Mouse (Mus musculus) megakaryocyte, embryonic 14.5 days (primary cell): Measurements from ENCODE around the gene Flcn. TPM values are rescaled to one million over a fixed set of nuclear protein-coding genes. Genes with fewer than 3 reads are reported as not detected.

Source experiments
- H3K27me3 ChIP-seq: replicated peaks from 2 replicates; pipeline ENCODE3; 2012; ENCODE audit warnings: inconsistent platforms
- H3K36me3 ChIP-seq: replicated peaks from 2 replicates; pipeline ENCODE3; 2012; ENCODE audit warnings: low read length, inconsistent platforms, mixed read lengths
- H3K4me1 ChIP-seq: 2 replicates; pipeline ENCODE4 v1.6.1; 2012; ENCODE audit warnings: inconsistent platforms
- H3K4me3 ChIP-seq: replicated peaks from 2 replicates; pipeline ENCODE3; 2012; ENCODE audit warnings: moderate library complexity, mild to moderate bottlenecking, inconsistent platforms
- H3K9me3 ChIP-seq: 2 replicates; pipeline ENCODE4 v1.6.1; 2012; ENCODE audit warnings: inconsistent platforms
- FLI1 ChIP-seq: IDR thresholded peaks from 2 replicates; pipeline ENCODE4 v1.6.1; 2012; ENCODE audit warnings: low read length, inconsistent platforms, mixed read lengths
- GATA1 ChIP-seq: IDR thresholded peaks from 3 replicates; pipeline ENCODE4 v1.6.1; 2012; ENCODE audit warnings: mixed read lengths, low read length, inconsistent platforms, borderline replicate concordance
- polyA plus RNA-seq: library from polyadenylated mRNA; stranded (reverse); fragments of >175 nt; gene quantifications from 2 replicates; pipeline ENCODE4 v1.2.3, GENCODE M21; 2012; ENCODE audit warnings: low replicate concordance; ENCODE audit not compliant: insufficient read depth

Gene Flcn
- polyA plus RNA-seq, 1 experiment = 19.0 TPM

- H3K9me3 ChIP-seq = no peaks in the 10 kb centered on the region
- peaks cover 98% of the 10 kb centered on the region for H3K36me3 ChIP-seq
These were observed 11.8 kb upstream of the Flcn start for GRCm38 (mm10) chr11:59821625-59822024.

DNA sequence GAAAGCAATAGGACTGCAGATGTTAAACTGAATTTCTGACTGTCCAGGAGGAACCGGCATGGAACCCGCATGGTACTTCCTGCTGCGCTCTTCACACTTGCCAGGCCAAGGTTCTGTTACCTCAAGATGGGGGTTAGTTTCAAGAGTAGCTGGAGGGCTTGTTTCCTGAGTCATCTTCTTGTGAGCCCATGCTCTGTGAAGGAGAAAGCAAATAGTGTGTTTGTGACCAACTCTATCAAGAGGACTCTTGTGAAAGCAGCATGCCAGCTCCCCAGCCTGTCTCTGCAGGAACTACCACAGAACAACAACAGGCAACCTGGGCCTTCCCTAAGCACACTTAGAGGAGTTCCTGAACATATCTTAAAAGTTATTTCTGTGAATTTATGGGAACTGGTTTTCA, 8.1 kb upstream of the Flcn start:
- no peaks in the 10 kb centered on the region for H3K9me3 ChIP-seq
- TF ChIP-seq GATA1 (no peak), FLI1 (no peak)
- H3K4me1 ChIP-seq = peaks cover 41% of the 10 kb centered on the region
- H3K4me3 ChIP-seq = no peak overlapping the region
- peaks cover 86% of the 10 kb centered on the region for H3K36me3 ChIP-seq
- H3K27me3 ChIP-seq = no peaks in the 10 kb centered on the region

More at GRCm38 (mm10) chr11:59821625-59822024, 11.8 kb upstream of the Flcn start:
- Histone ChIP-seq H3K27me3 (no peaks in the 10 kb centered on the region), H3K4me3 (no peak overlapping the region), H3K4me1 (peaks cover 45% of the 10 kb centered on the region)
- TF ChIP-seq FLI1 (no peak), GATA1 (no peak)

DNA sequence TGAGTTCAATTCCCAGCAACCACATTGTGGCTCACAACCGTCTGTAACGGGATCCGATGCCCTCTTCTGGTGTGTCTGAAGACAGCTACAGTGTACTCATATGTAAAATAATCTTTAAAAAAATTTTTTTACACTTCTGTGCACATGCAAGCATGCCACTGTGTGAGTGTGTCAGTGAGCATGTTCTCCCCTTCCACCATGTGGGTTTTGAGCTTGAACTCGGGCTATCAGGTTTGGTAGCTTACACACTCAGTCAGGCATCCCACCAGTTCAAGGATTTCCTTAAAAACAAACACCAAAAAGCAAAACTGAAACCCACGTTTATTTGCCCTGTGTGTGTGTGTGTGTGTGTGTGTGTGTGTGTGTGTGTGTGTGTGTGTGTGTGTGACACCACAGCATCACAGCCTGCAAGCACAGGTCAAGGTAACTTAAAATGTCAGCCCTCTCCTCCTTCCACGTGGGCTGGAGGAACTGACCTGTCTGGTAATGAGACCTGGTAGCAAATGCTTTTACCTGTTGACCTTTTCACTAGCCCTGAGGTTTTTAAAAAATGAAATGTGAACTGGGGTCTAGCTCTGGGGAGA, 5.8 kb upstream of the Flcn start:
- peaks cover 46% of the 10 kb centered on the region for H3K4me1 ChIP-seq
- H3K4me3 ChIP-seq = no peak overlapping the region
- TF ChIP-seq FLI1 (no peak), GATA1 (no peak)
- peaks cover 73% of the 10 kb centered on the region for H3K36me3 ChIP-seq
- H3K27me3 ChIP-seq = no peaks in the 10 kb centered on the region
- no peaks in the 10 kb centered on the region for H3K9me3 ChIP-seq

DNA sequence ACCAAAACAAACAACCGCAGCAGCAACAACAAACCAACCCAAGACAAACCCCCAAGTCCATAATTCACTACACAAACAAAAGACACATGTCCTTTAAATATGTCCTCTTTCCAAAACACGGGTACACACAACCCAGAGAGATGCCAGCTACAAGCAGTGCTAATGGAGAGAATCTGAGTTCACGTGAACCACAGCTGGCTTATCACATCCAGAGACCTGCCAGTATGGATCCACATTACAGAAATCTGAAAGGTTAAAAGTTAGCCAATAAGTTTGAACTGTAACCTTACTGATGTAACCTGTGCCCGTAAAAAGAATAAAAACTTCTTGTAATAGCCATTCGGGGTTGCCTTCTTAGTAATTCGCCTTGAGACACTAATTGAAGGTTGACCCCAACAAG, 5.1 kb upstream of the Flcn start:
- no peak overlapping the region for H3K4me3 ChIP-seq
- TF ChIP-seq GATA1 = no peak
- no peak for TF ChIP-seq FLI1
- no peaks in the 10 kb centered on the region for H3K9me3 ChIP-seq
- no peaks in the 10 kb centered on the region for H3K27me3 ChIP-seq
- H3K36me3 ChIP-seq = peaks cover 67% of the 10 kb centered on the region
- peaks cover 40% of the 10 kb centered on the region for H3K4me1 ChIP-seq

- no peak for TF ChIP-seq GATA1
- TF ChIP-seq FLI1 = no peak
- H3K4me1 ChIP-seq = peaks cover 34% of the 10 kb centered on the region
- H3K4me3 ChIP-seq = no peak overlapping the region
- no peaks in the 10 kb centered on the region for H3K9me3 ChIP-seq
- H3K27me3 ChIP-seq = no peaks in the 10 kb centered on the region
- peaks cover 60% of the 10 kb centered on the region for H3K36me3 ChIP-seq
These were observed 4.5 kb upstream of the Flcn start for GRCm38 (mm10) chr11:59814311-59814710.

DNA sequence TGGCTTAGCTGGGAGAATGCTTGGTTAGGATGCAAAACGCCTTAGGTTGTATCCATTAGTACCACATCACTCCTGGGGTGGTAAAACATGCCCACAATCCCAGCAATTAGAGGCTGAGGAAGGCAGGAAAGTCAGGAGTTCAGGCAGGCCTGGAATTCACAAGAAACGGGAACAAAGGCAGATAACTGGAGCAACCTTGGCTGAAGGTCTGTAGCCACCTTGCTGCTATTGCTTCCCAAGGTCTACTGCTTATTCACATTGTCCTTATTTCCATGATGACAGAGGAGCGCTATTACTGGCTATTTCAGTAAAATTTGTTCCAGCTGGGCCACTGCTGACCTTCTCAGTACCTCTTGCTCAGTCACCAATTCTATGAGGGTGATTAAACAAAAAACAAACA, 3.5 kb upstream of the Flcn start:
- Histone ChIP-seq H3K4me1 (peaks cover 41% of the 10 kb centered on the region), H3K27me3 (no peaks in the 10 kb centered on the region), H3K9me3 (no peaks in the 10 kb centered on the region), H3K4me3 (no peak overlapping the region), H3K36me3 (peaks cover 52% of the 10 kb centered on the region)
- TF ChIP-seq FLI1 (no peak), GATA1 (no peak)

GRCm38 (mm10) chr11:59811211-59811610, 1.4 kb upstream of the Flcn start:
- Histone ChIP-seq H3K36me3 (peaks cover 50% of the 10 kb centered on the region), H3K4me3 (peak overlapping the region; percentile 93), H3K4me1 (peaks cover 57% of the 10 kb centered on the region), H3K27me3 (no peaks in the 10 kb centered on the region), H3K9me3 (no peaks in the 10 kb centered on the region)
- no peak for TF ChIP-seq FLI1
- no peak for TF ChIP-seq GATA1

DNA sequence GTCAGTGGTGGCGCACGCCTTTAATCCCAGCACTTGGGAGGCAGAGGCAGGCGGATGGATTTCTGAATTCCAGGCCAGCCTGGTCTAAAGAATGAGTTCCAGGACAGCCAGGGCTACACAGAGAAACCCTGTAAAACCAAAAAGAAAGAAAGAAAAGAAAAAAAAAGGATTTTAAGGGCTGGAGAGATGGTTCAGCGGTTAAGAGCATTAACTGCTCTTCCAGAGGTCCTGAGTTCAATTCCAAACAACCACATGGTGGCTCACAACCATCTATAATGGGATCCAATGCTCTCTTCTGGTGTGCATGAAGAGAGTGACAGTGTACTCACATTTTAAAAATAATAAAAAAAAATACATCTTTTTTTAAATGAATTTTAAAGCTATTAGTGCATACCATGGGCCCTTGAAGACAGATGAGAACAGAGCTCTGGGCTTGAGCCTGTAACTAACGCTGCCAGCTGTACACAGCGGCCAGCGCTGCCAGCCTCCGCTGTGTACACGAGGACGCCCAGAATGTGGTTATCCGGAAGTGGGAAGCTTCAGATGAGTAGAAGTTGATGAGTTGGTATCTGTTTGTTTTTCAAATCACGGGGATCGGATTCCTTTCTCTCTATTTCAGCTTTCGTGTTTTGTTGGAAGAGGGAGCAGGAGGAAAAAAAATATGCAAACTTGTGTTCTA, 803 bp upstream of the Flcn start:
- peaks cover 63% of the 10 kb centered on the region for H3K4me1 ChIP-seq
- peak overlapping the region; percentile 93 for H3K4me3 ChIP-seq
- H3K36me3 ChIP-seq = peaks cover 50% of the 10 kb centered on the region
- no peaks in the 10 kb centered on the region for H3K9me3 ChIP-seq
- H3K27me3 ChIP-seq = no peaks in the 10 kb centered on the region
- TF ChIP-seq GATA1 (no peak), FLI1 (no peak)

DNA sequence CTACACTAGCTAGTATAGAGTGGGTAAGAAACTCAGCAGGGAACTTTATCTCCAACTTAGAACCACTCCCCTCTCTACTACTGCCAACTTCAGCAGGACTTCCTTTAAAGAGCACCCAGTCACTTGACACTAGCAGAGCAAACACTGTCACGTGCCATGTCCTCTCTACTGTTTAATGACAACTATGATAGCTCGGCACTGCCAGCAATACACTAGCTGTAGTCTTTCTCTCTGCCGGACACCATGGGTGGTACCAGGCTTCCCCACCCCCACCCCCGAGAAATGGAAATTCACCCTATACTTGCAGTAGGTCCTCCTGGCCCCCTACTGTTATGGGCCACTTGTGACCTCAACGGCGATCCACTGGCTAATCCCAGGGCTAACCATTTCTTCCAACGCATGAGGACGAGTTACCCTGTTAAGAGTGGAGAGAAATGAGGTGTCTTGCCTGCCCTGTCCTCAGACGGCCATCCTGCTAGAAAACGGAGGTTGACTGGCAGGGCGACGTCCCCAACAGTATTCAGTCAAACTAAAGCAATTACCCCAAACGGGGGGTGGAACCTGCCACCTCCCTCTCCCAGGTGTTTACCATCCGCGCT, 646 bp downstream of the Flcn start:
- H3K4me3 ChIP-seq = peak overlapping the region; percentile 93
- peaks cover 77% of the 10 kb centered on the region for H3K4me1 ChIP-seq
- no peaks in the 10 kb centered on the region for H3K9me3 ChIP-seq
- H3K27me3 ChIP-seq = no peaks in the 10 kb centered on the region
- H3K36me3 ChIP-seq = peaks cover 58% of the 10 kb centered on the region
- TF ChIP-seq GATA1 (no peak), FLI1 (no peak)

- Histone ChIP-seq H3K36me3 (peaks cover 62% of the 10 kb centered on the region), H3K4me1 (peaks cover 76% of the 10 kb centered on the region), H3K27me3 (no peaks in the 10 kb centered on the region), H3K4me3 (peak overlapping the region; percentile 93), H3K9me3 (no peaks in the 10 kb centered on the region)
- TF ChIP-seq GATA1 (no peak), FLI1 (no peak)
These were observed 1.5 kb downstream of the Flcn start for GRCm38 (mm10) chr11:59808170-59808960.
